8 mouse cellular contexts compared by ENCODE assay signal in the genomic region with DNA sequence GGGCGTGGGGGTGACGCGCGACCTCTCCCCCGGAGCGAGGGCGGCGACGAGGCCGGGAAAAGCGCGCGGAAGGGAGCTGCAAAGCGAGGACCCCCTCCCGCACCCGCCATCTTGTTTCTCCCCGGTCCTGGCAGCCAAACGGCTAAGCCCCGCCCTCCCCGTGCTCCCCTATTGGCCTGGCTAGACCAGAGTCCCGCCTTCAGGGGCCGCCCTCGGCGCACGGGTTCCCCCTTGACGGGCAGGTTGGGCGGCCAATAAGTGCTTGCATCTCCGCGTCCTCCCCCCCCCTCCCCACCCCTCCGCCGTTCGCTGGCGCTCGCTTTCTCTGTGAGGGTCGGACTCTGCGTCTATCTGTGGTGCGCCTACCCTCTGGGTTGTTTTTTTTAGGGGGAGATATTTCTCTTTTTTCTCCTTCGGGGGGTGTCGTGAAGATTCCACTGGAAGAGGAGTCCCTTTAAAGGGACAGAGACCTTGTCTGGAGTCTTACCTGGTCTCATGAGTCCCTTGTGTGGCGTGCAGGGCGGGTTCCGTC. TPM values are rescaled to one million over a fixed set of nuclear protein-coding genes. Genes with fewer than 3 reads are reported as not detected.
DNase-seq lines count a peak whose midpoint lies in the region; ATAC-seq lines count a peak whose summit lies in the region.

No protein-coding gene starts in this region.

- H3K36me3 ChIP-seq in hindbrain, embryonic 14.5 days (replicated peaks; ENCODE audit: control insufficient read depth, insufficient read depth), result peaks cover 7% of the 10 kb centered on the region

- peak overlapping the region; percentile 99 for H3K9ac ChIP-seq in hindbrain, embryonic 14.5 days

- H3K4me3 ChIP-seq in hindbrain, embryonic 14.5 days (replicated peaks; ENCODE audit: low read length), result peak overlapping the region; percentile 72

- no peaks in the 10 kb centered on the region for H3K9me3 ChIP-seq in hindbrain, embryonic 14.5 days (ENCODE audit: control insufficient read depth, low read length)

- H3K27me3 ChIP-seq in hindbrain, embryonic 14.5 days (ENCODE audit: control insufficient read depth, insufficient read depth, low read length), result no peaks in the 10 kb centered on the region

- DNase-seq in T-cell, adult 2 months (ENCODE audit: low spot score), result peak; percentile 98
- DNase-seq in cerebellum, postnatal 25 days, result peak; percentile 99 to 100
- peak; percentile 94 to 97 for DNase-seq in frontal cortex, postnatal 25 days (ENCODE audit: low spot score in 2 of 2)
- peak; percentile 98 for DNase-seq in hindbrain, embryonic 14.5 days (ENCODE audit: low spot score)
- peak; percentile 97 for DNase-seq in layer of hippocampus, postnatal 36 days
- peak; percentile 99 for DNase-seq in lung, postnatal 25 days (ENCODE audit: low spot score)
- peak; percentile 96 for DNase-seq in retina, adult 2 months (ENCODE audit: low read depth, low spot score)
- peak; percentile 99 for DNase-seq in thymus, postnatal 25 days

- H3K4me1 ChIP-seq in hindbrain, embryonic 14.5 days (replicated peaks; ENCODE audit: control insufficient read depth, insufficient read depth, low read length), result peaks cover 27% of the 10 kb centered on the region

- ATAC-seq in hindbrain, embryonic 14.5 days (ENCODE audit: low FRiP score), result peak; percentile 98

- peak overlapping the region; percentile 99 for H3K27ac ChIP-seq in hindbrain, embryonic 14.5 days

- H3K4me2 ChIP-seq in hindbrain, embryonic 14.5 days (replicated peaks), result peak overlapping the region; percentile 91

- under 1% methylated on average over 37 of the region's 42 CpGs for WGBS in hindbrain, embryonic 14.5 days

RNA-seq across cellular contexts. Expression of gene Brpf3, which starts 0.7 kb away (rescaled TPM):
- 8.0 and 8.9 TPM in 2 replicates for polyA plus RNA-seq in hindbrain, embryonic 14.5 days (2014; fragmentation: Nextera tagmentation; extraction: Ambion mirVana)
- total RNA-seq in layer of hippocampus, postnatal 36 days (2021), result 10 to 100 TPM; 39.4 to 45.4 TPM

RNA-seq across cellular contexts. Expression of gene Mapk13, which starts 32.4 kb away (rescaled TPM):
- polyA plus RNA-seq in hindbrain, embryonic 14.5 days (2014; fragmentation: Nextera tagmentation; extraction: Ambion mirVana), result 0.56 and 1.6 TPM in 2 replicates
- 1 to 10 TPM in 1 of 2 experiments, under 1 TPM in 1; 0.60 to 1.1 TPM for total RNA-seq in layer of hippocampus, postnatal 36 days (2021)

RNA-seq across cellular contexts. Expression of gene Pnpla1, which starts 56.7 kb away (rescaled TPM):
- 0.07 TPM in 1 of 2 replicates, not detected in the other for polyA plus RNA-seq in hindbrain, embryonic 14.5 days (2014; fragmentation: Nextera tagmentation; extraction: Ambion mirVana)
- total RNA-seq in layer of hippocampus, postnatal 36 days (2021), result under 1 TPM; 0.38 to 0.42 TPM

Comparison
In these comparisons a context has a peak if more than half of its experiments do, and no peak if none do; other contexts are left out.
1. Peak in every context shown above with its lines: DNase-seq, ATAC-seq, H3K4me3 ChIP-seq and H3K27ac ChIP-seq.